Mouse (Mus musculus) erythroblast, embryonic 14.5 days (primary cell): Measurements from ENCODE around the gene Sbk1.

Experiments used
- GATA1 ChIP-seq: IDR thresholded peaks from 2 replicates; pipeline ENCODE4 v1.6.1; 2012; ENCODE audit warnings: low read length, inconsistent platforms, mixed read lengths
- TAL1 ChIP-seq: IDR thresholded peaks from 3 replicates; pipeline ENCODE4 v1.6.1; 2012; ENCODE audit warnings: low read length, inconsistent platforms, mixed read lengths

DNA sequence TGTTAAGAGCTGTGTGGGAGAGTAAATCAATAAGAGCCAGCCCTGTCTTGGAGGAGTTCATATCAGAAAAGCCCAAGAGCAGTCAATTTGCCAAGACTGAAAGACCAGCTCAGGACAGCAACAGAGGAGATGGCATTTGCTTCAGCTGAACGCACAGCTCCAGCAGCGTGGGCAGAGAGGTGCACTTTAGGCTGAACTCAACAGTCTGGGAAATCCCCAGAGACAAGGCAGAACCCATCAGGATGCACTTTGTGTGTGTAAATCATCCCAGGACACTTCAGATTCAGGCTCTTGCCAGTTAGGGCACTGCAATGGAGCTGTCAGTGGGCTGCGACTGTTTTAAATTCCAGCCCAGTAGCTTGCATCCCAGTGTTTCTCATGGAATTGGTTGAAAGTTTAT, 49.7 kb upstream of the Sbk1 start:
- TF ChIP-seq GATA1 (no peak), TAL1 (no peak)
